Mouse (Mus musculus) heart, embryonic 14.5 days (tissue): ENCODE data around the gene Gpbar1. TPM values are rescaled to one million over a fixed set of nuclear protein-coding genes. Genes with fewer than 3 reads are reported as not detected.

Source experiments
- ATAC-seq: fragments of 200-750 bp; cut with Nextera tagmentation; 2 replicates; pipeline ENCODE4 v1.8.0; 2017; ENCODE audit warnings: low read depth, moderate TSS enrichment; ENCODE audit not compliant: insufficient number of reproducible peaks, insufficient read depth, low FRiP score
- H3K27ac ChIP-seq, 2 experiments: fragments of 200-500 bp in 1 of 2; fragments of 300-500 bp in 1 of 2; sonication (generic) in 1 of 2; replicated peaks in 1 of 2; 2 replicates each; pipeline ENCODE4 v1.5.1; 2012 to 2014; ENCODE audit warnings: low read depth in 2 of 2, low read length in 2 of 2, control low read depth in 1 of 2, mild to moderate bottlenecking in 1 of 2, mixed read lengths in 1 of 2; ENCODE audit not compliant: control insufficient read depth in 1 of 2, insufficient read depth in 1 of 2
- H3K27me3 ChIP-seq: fragments of 300-500 bp; sonication (generic); 2 replicates; pipeline ENCODE4 v1.6.1; 2014; ENCODE audit warnings: mild to moderate bottlenecking, low read length, control low read depth; ENCODE audit not compliant: control insufficient read depth, insufficient read depth
- H3K36me3 ChIP-seq: fragments of 300-500 bp; sonication (generic); 2 replicates; pipeline ENCODE4 v1.6.1; 2014; ENCODE audit warnings: mild to moderate bottlenecking, control low read depth, low read length, mixed read lengths; ENCODE audit not compliant: control insufficient read depth, insufficient read depth
- H3K4me1 ChIP-seq, 2 experiments: fragments of 200-500 bp in 1 of 2; fragments of 300-500 bp in 1 of 2; sonication (generic) in 1 of 2; 2 replicates each; pipeline ENCODE4 v1.6.1; 2012 to 2014; ENCODE audit warnings: low read length in 2 of 2, control low read depth in 1 of 2, mixed read lengths in 1 of 2; ENCODE audit not compliant: control insufficient read depth in 2 of 2, insufficient read depth in 2 of 2
- H3K4me2 ChIP-seq: fragments of 300-500 bp; sonication (generic); 2 replicates; pipeline ENCODE4 v1.6.1; 2014; ENCODE audit warnings: mild to moderate bottlenecking, low read length
- H3K4me3 ChIP-seq, 2 experiments: fragments of 200-500 bp in 1 of 2; fragments of 300-500 bp in 1 of 2; sonication (generic) in 1 of 2; 2 replicates each; pipeline ENCODE4 v1.5.1; 2012 to 2014; ENCODE audit warnings: low read length in 2 of 2, mild to moderate bottlenecking in 2 of 2, control low read depth in 1 of 2, low read depth in 1 of 2, moderate library complexity in 1 of 2; ENCODE audit not compliant: control insufficient read depth in 1 of 2, insufficient read depth in 1 of 2
- H3K9ac ChIP-seq: fragments of 300-500 bp; sonication (generic); 2 replicates; pipeline ENCODE4 v1.6.1; 2014; ENCODE audit warnings: mild to moderate bottlenecking, low read length
- H3K9me3 ChIP-seq: fragments of 300-500 bp; sonication (generic); 2 replicates; pipeline ENCODE4 v1.6.1; 2016; ENCODE audit warnings: low read length, control low read depth; ENCODE audit not compliant: control insufficient read depth
- WGBS: fragments of 180-500 bp; shearing (Covaris S2); extraction: QIAGEN DNeasy Blood & Tissue Kit; methylation state at CpG from one replicate; pipeline ENCODE4 v1.1.7; 2014; 5-methylcytosine and 5-hydroxymethylcytosine counted together
- polyA plus RNA-seq: library from polyadenylated mRNA; unstranded; fragments of >200 nt; fragmentation: Nextera tagmentation; extraction: Ambion mirVana; gene quantifications from 2 replicates; pipeline ENCODE4 v1.2.1, GENCODE M21; 2014

The Gpbar1 gene
- polyA plus RNA-seq, 1 experiment from 2014 or later: 0.69 TPM

GRCm38 (mm10) chr1:74297269-74297668 is 18.9 kb downstream of the Gpbar1 start:
- H3K4me2 ChIP-seq: peak overlapping the region; percentile 74

GRCm38 (mm10) chr1:74298157-74298750 is 19.9 kb downstream of the Gpbar1 start:
- H3K4me1 ChIP-seq: peaks cover 68 to 95% of the 10 kb centered on the region in 2 experiments
- peak overlapping the region; percentile 8 to 100; a peak in 2 of 4 replicates for H3K27ac ChIP-seq
- H3K4me2 ChIP-seq: no peak overlapping the region
- no peaks in the 10 kb centered on the region for H3K9me3 ChIP-seq
- WGBS: 89% methylated on average over 5 of the region's 5 CpGs
- ATAC-seq: no peak
- no peaks in the 10 kb centered on the region for H3K27me3 ChIP-seq
- H3K9ac ChIP-seq: peak overlapping the region; percentile 57
- H3K36me3 ChIP-seq: peaks cover 38% of the 10 kb centered on the region
- no peak overlapping the region for H3K4me3 ChIP-seq

More at GRCm38 (mm10) chr1:74297269-74297668, 18.9 kb downstream of the Gpbar1 start:
- ATAC-seq: no peak
- WGBS: 30% methylated on average over 3 of the region's 3 CpGs
- 0 out of 4 replicates have a peak overlapping the region, but pooled peaks of 1 of the 2 experiments have one; percentile 36 for H3K4me3 ChIP-seq
- H3K9ac ChIP-seq: peak overlapping the region; percentile 77; the same call in 1 of the 2 replicates
- no peaks in the 10 kb centered on the region for H3K27me3 ChIP-seq
- H3K27ac ChIP-seq: peak overlapping the region; percentile 98 to 100
- H3K9me3 ChIP-seq: no peaks in the 10 kb centered on the region
- H3K4me1 ChIP-seq: peaks cover 67 to 93% of the 10 kb centered on the region in 2 experiments
- peaks cover 47% of the 10 kb centered on the region for H3K36me3 ChIP-seq

GRCm38 (mm10) chr1:74298996-74299395 is 20.6 kb downstream of the Gpbar1 start:
- H3K4me2 ChIP-seq: peak overlapping the region; percentile 19
- no peaks in the 10 kb centered on the region for H3K9me3 ChIP-seq
- 38% methylated on average over 5 of the region's 5 CpGs for WGBS
- ATAC-seq: no peak
- peak overlapping the region in 1 of 2 experiments; percentile 100; a peak in 2 of 4 replicates for H3K27ac ChIP-seq
- H3K9ac ChIP-seq: peak overlapping the region; percentile 57
- H3K4me1 ChIP-seq: peaks cover 62 to 88% of the 10 kb centered on the region in 2 experiments
- peaks cover 31% of the 10 kb centered on the region for H3K36me3 ChIP-seq
- H3K27me3 ChIP-seq: no peaks in the 10 kb centered on the region
- no peak overlapping the region for H3K4me3 ChIP-seq

- Histone ChIP-seq H3K9ac (peak overlapping the region; percentile 61), H3K36me3 (peaks cover 29% of the 10 kb centered on the region; the same call in 1 of the 2 replicates), H3K4me3 (no peak overlapping the region), H3K27me3 (no peaks in the 10 kb centered on the region), H3K27ac (peak overlapping the region; percentile 6 to 100; a peak in 3 of 4 replicates), H3K9me3 (no peaks in the 10 kb centered on the region), H3K4me2 (peak overlapping the region; percentile 40), H3K4me1 (peaks cover 51 to 83% of the 10 kb centered on the region in 2 experiments)
- ATAC-seq: no peak
- WGBS: 45% methylated on average over 6 of the region's 6 CpGs
Measured at GRCm38 (mm10) chr1:74300347-74301110, 22.2 kb downstream of the Gpbar1 start.

GRCm38 (mm10) chr1:74302229-74302628 is 23.9 kb downstream of the Gpbar1 start:
- no peak for ATAC-seq
- Histone ChIP-seq H3K4me1 (peaks cover 34 to 67% of the 10 kb centered on the region in 2 experiments), H3K4me3 (no peak overlapping the region), H3K27ac (0 out of 4 replicates have a peak overlapping the region, but pooled peaks of 1 of the 2 experiments have one; percentile 26), H3K9me3 (no peaks in the 10 kb centered on the region), H3K36me3 (peaks cover 24% of the 10 kb centered on the region; the same call in 1 of the 2 replicates), H3K27me3 (no peaks in the 10 kb centered on the region), H3K4me2 (peak overlapping the region; percentile 80; the same call in 1 of the 2 replicates), H3K9ac (peak overlapping the region; percentile 92; the same call in 1 of the 2 replicates)
- 84% methylated on average over 7 of the region's 7 CpGs for WGBS

GRCm38 (mm10) chr1:74302835-74303234 is 24.5 kb downstream of the Gpbar1 start:
- H3K4me1 ChIP-seq: peaks cover 29 to 61% of the 10 kb centered on the region in 2 experiments
- 64% methylated on average over 2 of the region's 2 CpGs for WGBS
- H3K27me3 ChIP-seq: no peaks in the 10 kb centered on the region
- H3K36me3 ChIP-seq: peaks cover 19% of the 10 kb centered on the region; the same call in 1 of the 2 replicates
- peak overlapping the region; percentile 80 for H3K4me2 ChIP-seq
- H3K27ac ChIP-seq: 0 out of 4 replicates have a peak overlapping the region, but pooled peaks of 1 of the 2 experiments have one; percentile 85
- peak overlapping the region; percentile 5 to 74; a peak in 2 of 4 replicates for H3K4me3 ChIP-seq
- peak overlapping the region; percentile 92 for H3K9ac ChIP-seq
- no peak for ATAC-seq
- H3K9me3 ChIP-seq: no peaks in the 10 kb centered on the region

- ATAC-seq: peak; percentile 79
- peak overlapping the region; percentile 80 for H3K4me2 ChIP-seq
- H3K27ac ChIP-seq: peak overlapping the region; percentile 85 to 91
- no peaks in the 10 kb centered on the region for H3K27me3 ChIP-seq
- H3K36me3 ChIP-seq: peaks cover 13% of the 10 kb centered on the region; the same call in 1 of the 2 replicates
- H3K4me1 ChIP-seq: peaks cover 21 to 58% of the 10 kb centered on the region in 2 experiments
- WGBS: under 1% methylated on average over 53 of the region's 56 CpGs
- peak overlapping the region; percentile 92 for H3K9ac ChIP-seq
- H3K9me3 ChIP-seq: no peaks in the 10 kb centered on the region
- H3K4me3 ChIP-seq: peak overlapping the region; percentile 74 to 95
Measured at GRCm38 (mm10) chr1:74303509-74304338, 25.4 kb downstream of the Gpbar1 start.
